Mouse (Mus musculus) kidney, adult 2 months (tissue): Measurements from ENCODE around the gene H2al1i.
"Not testable (repeated sequence)": the region's sequence is repeated elsewhere in the genome, so short reads cannot be mapped to it uniquely, and the experiment has no call there.

Experiments used
- CTCF ChIP-seq: fragments of 200-500 bp; conservative IDR thresholded peaks from 2 replicates; pipeline ENCODE4 v1.5.1; 2011; ENCODE audit warnings: low read depth, mild to moderate bottlenecking, control low read depth, low read length, moderate library complexity, mixed read lengths; ENCODE audit not compliant: insufficient read depth, insufficient read length
- POLR2A ChIP-seq: fragments of 200-500 bp; IDR thresholded peaks from one replicate; pipeline ENCODE4 v1.6.1; 2011; ENCODE audit warnings: low read depth, low read length, control low read depth

DNA sequence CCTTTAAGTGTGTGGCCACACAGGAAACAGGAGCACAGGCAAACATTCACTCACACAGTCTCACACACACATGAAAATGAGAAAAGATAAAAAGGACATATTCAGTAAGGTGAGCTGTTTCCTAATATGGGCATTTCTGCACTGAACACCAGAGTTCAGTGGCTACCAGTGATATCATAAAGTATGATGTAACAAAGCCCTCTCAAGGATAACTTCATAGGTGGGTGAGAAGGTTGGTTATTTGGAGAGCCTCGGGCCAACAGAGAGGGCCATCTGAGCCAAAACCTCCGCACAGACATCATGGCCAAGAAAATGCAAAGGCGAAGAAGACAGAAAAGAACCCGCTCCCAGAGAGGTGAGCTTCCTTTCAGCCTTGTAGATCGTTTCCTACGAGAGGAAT lies 3.3 kb upstream of the H2al1i start, which contains the start of gene H2al1h:
- not testable (repeated sequence) for TF ChIP-seq CTCF, POLR2A
